9 mouse cellular contexts compared by ENCODE assay signal in the genomic region with DNA sequence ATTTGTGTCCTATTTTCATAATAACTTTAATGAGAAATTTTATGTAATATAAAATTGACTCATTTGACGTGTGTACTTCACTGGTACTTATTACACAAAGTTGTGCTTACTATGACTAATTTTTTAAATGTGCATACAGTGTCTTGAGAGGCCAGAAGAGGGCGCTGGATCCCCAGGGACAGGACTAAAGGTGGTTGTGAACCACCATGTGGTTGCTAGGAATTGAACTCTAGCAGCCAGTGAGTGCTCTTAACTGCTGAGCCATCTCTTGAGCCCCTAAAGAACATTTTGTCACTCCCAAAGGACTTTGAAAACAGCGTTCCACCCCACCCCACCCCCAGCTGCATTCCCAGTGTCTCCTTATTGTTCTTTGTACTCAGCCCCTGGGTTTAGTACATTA.
A peak's percentile ranks its signal among the peaks of the same experiment; 100 is the strongest.
DNase-seq lines count a peak whose midpoint lies in the region; ATAC-seq and TF ChIP-seq lines count a peak whose summit lies in the region.
"Had no signal": no experiment of that assay in that cellular context is flagged by ENCODE, and none has a peak within 500 bp of the region (broad histone marks: within the 10 kb centered on the region; RNA-seq: fewer than 3 reads in every experiment).

No protein-coding gene starts in this region.

- no peak overlapping the region for H3K4me3 ChIP-seq in heart, embryonic 12.5 days
- H3K4me3 ChIP-seq in cortical plate, adult 2 months (ENCODE audit: insufficient read depth, low read length), result no peak overlapping the region
- no peak overlapping the region for H3K4me3 ChIP-seq in stomach, postnatal 0 days (ENCODE audit: low read depth, low read length)
- H3K4me3 ChIP-seq: embryonic facial prominence, embryonic 12.5 days had no signal

- no peak for TF ChIP-seq POLR2A in cortical plate, adult 2 months (IDR thresholded peaks at IDR 0.05; ENCODE audit: extremely low read depth, insufficient read depth, low read length)

- WGBS in heart, embryonic 12.5 days, result 40% methylated on average over 3 of the region's 3 CpGs
- 55% methylated on average over 3 of the region's 3 CpGs for WGBS in stomach, postnatal 0 days

- peak; percentile 69 for DNase-seq in heart, adult 8-10 months (ENCODE audit: low spot score)
- peak; percentile 78 for DNase-seq in A20 (ENCODE audit: low read depth, low spot score)
- DNase-seq in T-cell, adult 2 months (ENCODE audit: low spot score), result peak; percentile 66
- DNase-seq in lung, adult 18-20 months, result peak; percentile 67 to 80
- peak; percentile 33 for DNase-seq in stomach, postnatal 0 days (ENCODE audit: low spot score)
- no peak for DNase-seq in frontal cortex, postnatal 25 days (ENCODE audit: low spot score in 2 of 2)

- peak; percentile 49 for TF ChIP-seq CTCF in cortical plate, adult 2 months (IDR thresholded peaks at IDR 0.05; ENCODE audit: extremely low read depth, insufficient read depth, low read length)
- peak; percentile 76 for TF ChIP-seq CTCF in stomach, postnatal 0 days (IDR thresholded peaks at IDR 0.05; ENCODE audit: low read depth)

- H3K9ac ChIP-seq in heart, embryonic 12.5 days, result no peak overlapping the region
- H3K9ac ChIP-seq in stomach, postnatal 0 days (ENCODE audit: low read length), result no peak overlapping the region
- H3K9ac ChIP-seq: embryonic facial prominence, embryonic 12.5 days had no signal

- H3K27ac ChIP-seq in heart, embryonic 12.5 days (ENCODE audit: poor library complexity, severe bottlenecking), result no peak overlapping the region
- no peak overlapping the region for H3K27ac ChIP-seq in cortical plate, adult 2 months (ENCODE audit: insufficient read depth, low read length)
- H3K27ac ChIP-seq in stomach, postnatal 0 days (replicated peaks), result no peak overlapping the region
- H3K27ac ChIP-seq: embryonic facial prominence, embryonic 12.5 days had no signal

- no peaks in the 10 kb centered on the region for H3K9me3 ChIP-seq in heart, embryonic 12.5 days (replicated peaks)
- H3K9me3 ChIP-seq in stomach, postnatal 0 days (ENCODE audit: control insufficient read depth, low read length), result no peaks in the 10 kb centered on the region
- H3K9me3 ChIP-seq: embryonic facial prominence, embryonic 12.5 days had no signal

- no peaks in the 10 kb centered on the region for H3K4me1 ChIP-seq in heart, embryonic 12.5 days (replicated peaks)
- H3K4me1 ChIP-seq in cortical plate, adult 2 months (ENCODE audit: control insufficient read depth, insufficient read depth, low read length), result no peaks in the 10 kb centered on the region
- H3K4me1 ChIP-seq in stomach, postnatal 0 days (replicated peaks; ENCODE audit: control insufficient read depth, insufficient read depth), result no peaks in the 10 kb centered on the region
- H3K4me1 ChIP-seq: embryonic facial prominence, embryonic 12.5 days had no signal

- H3K36me3 ChIP-seq in heart, embryonic 12.5 days, result no peaks in the 10 kb centered on the region; the same call in 1 of the 2 replicates
- H3K36me3 ChIP-seq in stomach, postnatal 0 days (ENCODE audit: control insufficient read depth, insufficient read depth, low read length), result no peaks in the 10 kb centered on the region
- H3K36me3 ChIP-seq: embryonic facial prominence, embryonic 12.5 days had no signal

- H3K4me2 ChIP-seq in heart, embryonic 12.5 days, result no peak overlapping the region
- H3K4me2 ChIP-seq in stomach, postnatal 0 days (replicated peaks; ENCODE audit: low read depth), result no peak overlapping the region
- H3K4me2 ChIP-seq: embryonic facial prominence, embryonic 12.5 days had no signal

- H3K27me3 ChIP-seq in heart, embryonic 12.5 days (replicated peaks), result no peaks in the 10 kb centered on the region
- no peaks in the 10 kb centered on the region for H3K27me3 ChIP-seq in stomach, postnatal 0 days (ENCODE audit: control insufficient read depth, insufficient read depth, low read length)
- H3K27me3 ChIP-seq: embryonic facial prominence, embryonic 12.5 days had no signal

- no peak for ATAC-seq in heart, embryonic 12.5 days (ENCODE audit: insufficient number of reproducible peaks, low FRiP score)
- ATAC-seq in stomach, postnatal 0 days (ENCODE audit: low FRiP score, low TSS enrichment), result peak; percentile 42; the same call in 1 of the 2 replicates

- no peak for TF ChIP-seq EP300 in stomach, postnatal 0 days (optimal IDR thresholded peaks at IDR 0.05)

Comparison
In these comparisons a context has a peak if more than half of its experiments do, and no peak if none do; other contexts are left out.
1. DNase-seq: peak in heart, adult 8-10 months (single experiment), A20 (single experiment), T-cell, adult 2 months (single experiment), lung, adult 18-20 months (2 of 2) and stomach, postnatal 0 days (single experiment); none in frontal cortex, postnatal 25 days (0 of 2).